Mouse (Mus musculus): ENCODE data around the gene Cnot8. TPM values are rescaled to one million over a fixed set of nuclear protein-coding genes. Genes with fewer than 3 reads are reported as not detected.

Cnot8 gene
- total RNA-seq, 2 experiments from 2014 or later = 36.3 to 37.4 TPM

DNA sequence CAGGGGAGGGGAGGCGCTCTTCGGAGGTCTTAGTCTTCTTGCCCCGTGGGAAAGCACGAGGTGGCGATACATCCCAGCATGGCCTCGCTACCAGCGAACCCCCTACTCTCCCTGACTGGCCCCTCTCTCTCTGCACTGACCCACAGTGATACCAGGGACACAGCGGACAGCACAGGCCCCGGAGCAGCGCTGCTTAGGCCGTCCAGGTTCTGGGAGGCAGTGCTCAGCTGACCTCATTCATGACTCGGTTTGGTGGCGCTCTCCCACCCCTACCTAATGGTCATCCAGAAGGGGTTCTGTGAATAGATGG lies 654 bp upstream of the Cnot8 start:
- DNase-seq = no peak

- no peak for DNase-seq
Measured at GRCm38 (mm10) chr11:58104351-58104791, 418 bp downstream of the Cnot8 start.

DNA sequence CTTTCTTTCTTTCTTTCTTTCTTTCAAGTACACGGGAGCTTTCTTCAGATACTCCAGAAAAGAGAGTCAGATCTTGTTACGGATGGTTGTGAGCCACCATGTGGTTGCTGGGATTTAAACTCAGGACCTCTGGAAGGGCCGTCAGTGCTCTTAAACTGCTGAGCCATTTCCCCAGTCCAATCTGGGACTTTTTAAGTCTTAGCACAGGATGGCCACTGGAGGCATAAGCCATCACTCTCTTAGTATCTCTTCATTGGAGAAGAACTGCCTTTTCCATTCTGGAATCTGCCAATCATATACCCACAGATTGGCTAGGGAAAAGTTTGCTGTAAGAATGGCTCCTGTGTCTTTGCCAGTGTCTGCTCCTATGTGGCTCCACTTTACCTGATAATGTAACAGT lies 3.1 kb downstream of the Cnot8 start:
- no peak for DNase-seq

- no peak for DNase-seq
Measured at GRCm38 (mm10) chr11:58107664-58108337, 3.8 kb downstream of the Cnot8 start.

DNA sequence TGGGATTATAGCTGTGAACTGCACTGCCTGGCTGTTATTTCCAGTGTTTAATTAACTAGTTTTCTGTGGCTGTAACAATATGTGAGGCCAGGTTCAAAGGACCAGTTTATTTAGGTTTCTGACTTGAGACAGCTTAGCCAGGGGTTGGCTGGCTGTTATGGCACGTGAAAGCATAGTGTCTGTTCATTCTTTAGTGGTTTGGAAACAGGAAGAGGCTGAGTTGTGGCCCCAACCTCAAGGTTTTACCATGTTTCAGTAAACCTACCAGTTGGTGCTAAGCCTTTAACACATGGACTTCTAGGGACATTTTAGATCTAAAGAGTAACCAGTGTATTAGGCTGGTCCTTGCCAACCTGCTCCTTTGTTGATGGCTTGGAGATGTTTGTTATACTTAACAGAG lies 12.6 kb downstream of the Cnot8 start:
- DNase-seq = no peak

GRCm38 (mm10) chr11:58117044-58117652 lies 13.2 kb downstream of the Cnot8 start:
- DNase-seq = no peak

GRCm38 (mm10) chr11:58120655-58121054 lies 16.7 kb downstream of the Cnot8 start:
- no peak for DNase-seq

- DNase-seq = no peak
Measured at GRCm38 (mm10) chr11:58121351-58121750, 17.4 kb downstream of the Cnot8 start.

- no peak for DNase-seq
Measured at GRCm38 (mm10) chr11:58123711-58124110, 19.8 kb downstream of the Cnot8 start.

GRCm38 (mm10) chr11:58125021-58125420 lies 21.1 kb downstream of the Cnot8 start:
- no peak for DNase-seq

DNA sequence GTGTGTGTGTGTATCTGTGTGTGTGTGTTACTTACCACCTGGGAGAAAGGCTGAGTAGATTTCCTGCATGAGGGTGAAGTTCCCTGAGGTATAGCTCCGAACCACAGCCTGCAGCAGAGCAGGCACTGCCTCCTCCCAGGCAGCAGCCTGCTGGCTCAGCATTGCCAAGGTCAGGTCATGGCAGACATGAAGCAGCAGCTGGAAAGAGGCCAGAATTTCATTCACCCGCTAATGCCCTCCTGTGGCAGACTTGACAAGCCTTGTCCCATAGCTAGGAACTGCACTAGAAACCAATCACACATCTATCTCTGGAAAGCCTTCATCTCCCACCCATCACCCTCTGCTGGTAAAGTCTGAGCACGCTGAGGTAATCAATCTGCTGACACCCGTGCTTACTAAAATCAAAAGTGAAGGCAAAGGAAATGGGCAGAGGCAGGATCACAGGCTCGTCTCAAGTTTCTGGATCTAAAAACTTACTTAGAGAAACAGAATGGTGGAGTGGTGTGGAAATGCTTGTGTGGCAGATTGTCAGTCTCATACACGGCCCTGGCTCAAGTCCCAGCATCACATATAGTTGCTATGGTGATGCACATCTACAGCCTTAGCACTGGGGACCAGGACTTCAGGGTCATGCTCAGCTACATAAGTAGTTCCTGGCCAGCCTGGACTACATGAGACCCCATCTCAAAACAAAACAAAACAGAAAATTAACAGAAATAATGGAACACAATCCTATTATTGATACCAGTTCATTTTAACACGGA lies 22.6 kb downstream of the Cnot8 start:
- DNase-seq = peak; percentile 76 to 85

GRCm38 (mm10) chr11:58127544-58127943 lies 23.6 kb downstream of the Cnot8 start:
- no peak for DNase-seq

GRCm38 (mm10) chr11:58129302-58129843 lies 25.4 kb downstream of the Cnot8 start:
- no peak for DNase-seq

DNA sequence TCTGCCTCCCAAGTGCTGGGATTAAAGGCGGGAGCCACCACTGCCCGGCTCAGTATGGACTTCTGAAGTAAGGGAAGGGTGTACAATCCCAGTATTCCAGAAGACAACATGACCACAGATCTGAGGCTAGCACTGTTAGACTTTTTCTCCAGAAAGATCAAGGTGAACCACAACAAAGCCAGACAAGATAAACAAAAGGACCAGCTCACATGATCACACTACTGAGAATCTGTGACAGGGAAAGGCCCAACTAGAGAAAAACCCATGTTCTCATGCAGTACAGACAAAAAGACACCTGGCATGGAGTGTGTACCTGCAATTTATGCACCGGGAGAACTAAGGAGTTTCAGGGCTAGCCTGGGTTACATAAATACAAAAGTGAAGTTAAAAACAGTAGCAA lies 28.1 kb downstream of the Cnot8 start:
- DNase-seq = no peak

DNA sequence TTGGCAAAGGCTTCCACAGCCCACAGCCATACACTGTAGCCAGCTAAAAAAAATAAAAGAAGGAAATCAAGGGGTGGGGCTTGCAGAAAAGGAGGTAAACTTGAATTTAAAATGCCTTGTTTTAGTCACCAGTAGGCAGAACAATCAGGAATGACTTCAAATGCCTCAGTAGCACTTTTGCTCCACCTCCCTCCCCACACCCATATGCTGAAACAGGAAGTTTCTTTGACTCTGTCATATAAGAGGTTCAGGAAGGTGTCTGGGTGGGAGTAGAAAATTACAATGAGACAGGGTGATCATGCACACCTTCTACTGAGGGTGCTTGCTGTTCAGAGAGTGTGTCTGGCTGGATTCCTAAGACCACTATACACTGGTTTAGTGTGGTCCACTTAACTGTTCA lies 30.9 kb downstream of the Cnot8 start:
- DNase-seq = no peak

GRCm38 (mm10) chr11:58135296-58135695 lies 31.3 kb downstream of the Cnot8 start:
- no peak for DNase-seq

GRCm38 (mm10) chr11:58136677-58137076 lies 32.7 kb downstream of the Cnot8 start:
- DNase-seq = no peak

DNA sequence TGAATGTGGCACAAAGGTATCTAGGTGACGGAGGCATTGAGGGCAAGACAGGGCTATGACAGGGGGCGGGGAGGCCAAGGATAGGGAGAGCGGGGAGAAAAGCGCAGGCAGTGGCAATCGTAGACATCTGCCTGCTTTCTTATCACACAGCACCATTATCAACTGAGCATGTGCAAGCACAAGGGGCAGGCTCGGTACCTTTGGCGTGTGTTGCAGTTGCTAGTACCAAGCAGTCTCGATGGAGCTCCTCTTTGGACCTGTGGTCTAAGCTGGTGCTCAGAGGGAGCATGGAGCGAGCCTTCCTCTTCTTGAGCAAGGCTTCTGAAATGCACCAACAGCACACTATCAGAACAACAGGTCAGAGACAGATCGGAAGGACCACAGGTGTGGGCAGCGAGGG lies 34.9 kb downstream of the Cnot8 start:
- no peak for DNase-seq

DNA sequence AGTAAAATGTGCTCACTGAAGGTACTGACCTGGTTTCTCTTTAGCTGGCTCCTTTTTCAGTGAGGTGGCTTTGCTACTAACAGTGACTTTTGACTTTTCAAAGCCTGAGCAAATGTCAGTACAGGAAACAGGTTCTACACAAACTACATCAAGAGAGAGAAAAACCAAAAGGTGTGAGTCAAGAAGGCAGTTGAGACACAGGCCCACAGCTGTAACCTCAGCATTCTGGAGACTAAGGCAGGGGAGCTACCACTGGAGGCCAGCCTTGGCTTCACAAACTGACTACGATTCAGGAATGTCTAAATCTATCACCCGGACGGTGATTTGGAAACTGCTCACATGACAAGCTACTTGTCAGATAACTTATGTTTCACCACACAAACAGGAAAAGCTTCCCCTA lies 35.5 kb downstream of the Cnot8 start:
- no peak for DNase-seq

DNA sequence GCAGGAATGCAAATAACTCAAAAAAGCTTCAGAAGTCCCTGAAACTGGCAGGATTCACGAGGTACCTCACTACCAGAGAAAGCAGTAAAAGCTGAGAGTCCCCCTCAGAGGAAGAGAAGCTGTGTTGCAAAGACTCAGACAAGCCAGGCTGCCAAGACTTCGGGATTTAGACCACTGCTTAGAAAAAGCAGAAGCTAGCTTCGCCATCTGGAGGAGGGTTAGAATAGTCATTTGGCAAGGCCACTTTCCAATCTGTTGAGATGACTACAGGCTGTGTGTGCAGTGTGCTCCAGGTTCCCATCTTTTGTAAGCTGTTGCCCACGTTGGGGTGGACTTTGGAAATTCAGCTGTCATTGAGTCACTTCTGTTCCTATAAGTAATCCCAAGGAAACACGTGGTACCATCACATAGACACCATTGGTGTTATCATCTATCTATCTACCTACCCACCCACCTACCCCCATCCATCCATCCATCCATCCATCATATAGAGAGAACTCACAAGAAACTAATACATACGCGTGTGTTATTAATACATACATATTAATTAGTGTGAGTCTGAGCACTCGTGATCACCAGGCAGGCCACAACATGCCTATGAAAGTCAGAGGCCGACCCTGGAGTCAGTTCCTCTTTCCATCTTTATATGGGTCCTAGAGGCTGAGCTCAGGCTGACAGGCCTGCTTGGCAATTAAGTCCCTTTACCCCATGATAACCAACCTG lies 39.9 kb downstream of the Cnot8 start:
- no peak for DNase-seq

- DNase-seq = peak in 1 of 2 experiments; percentile 34
Measured at GRCm38 (mm10) chr11:58146241-58146640, 42.3 kb downstream of the Cnot8 start.

GRCm38 (mm10) chr11:58155458-58155857 lies 51.5 kb downstream of the Cnot8 start:
- no peak for DNase-seq

GRCm38 (mm10) chr11:58156871-58157270 lies 52.9 kb downstream of the Cnot8 start:
- no peak for DNase-seq

Measured in heart, adult 18-20 months (tissue).